Mouse (Mus musculus): ENCODE data around the gene Etfdh. TPM values are rescaled to one million over a fixed set of nuclear protein-coding genes. Genes with fewer than 3 reads are reported as not detected.
A peak's percentile ranks its signal among the peaks of the same experiment; 100 is the strongest.

The Etfdh gene
- polyA plus RNA-seq, 1 experiment from 2014 or later = 47.7 TPM

DNA sequence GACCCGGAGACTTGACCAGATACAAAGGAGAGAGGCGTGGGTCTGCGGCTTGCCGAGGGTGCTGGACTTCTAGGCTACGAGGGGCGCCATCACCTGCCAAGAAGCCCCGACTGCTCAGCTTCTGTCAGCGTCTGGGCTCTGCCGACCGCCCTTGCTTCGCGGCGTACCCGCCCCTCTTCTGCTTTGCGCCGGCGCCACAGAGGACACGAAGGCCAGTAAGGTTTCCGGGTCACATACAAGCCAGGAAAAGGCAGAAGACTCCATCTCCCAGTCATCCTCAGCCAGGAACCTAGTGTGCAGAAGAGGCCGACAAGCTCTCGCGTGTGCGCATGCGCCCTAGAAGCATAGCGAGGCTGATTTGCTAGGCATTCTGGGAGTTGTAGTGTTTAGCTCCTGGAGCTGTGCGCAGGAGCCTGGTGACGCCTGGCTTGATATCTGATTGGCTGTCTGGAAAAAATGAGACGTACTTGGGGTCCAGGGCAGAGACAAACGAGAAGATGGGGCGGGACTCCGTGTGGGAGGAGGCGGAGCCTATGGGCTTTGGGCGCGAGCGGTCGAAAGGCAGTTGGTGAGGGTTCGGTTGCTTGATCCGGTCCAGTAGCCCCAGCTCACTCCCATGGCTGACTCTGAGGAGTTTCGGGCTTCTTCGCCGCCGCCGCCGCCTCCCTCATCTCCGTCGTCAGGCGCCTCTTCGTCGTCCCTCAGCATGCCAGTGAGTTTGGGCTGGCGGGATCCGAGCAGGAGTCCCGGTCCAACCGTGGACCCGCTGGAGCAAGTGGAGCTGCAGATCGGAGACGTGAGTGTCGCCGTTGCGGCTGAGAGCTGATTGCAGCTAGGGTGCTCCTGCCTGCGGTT, 512 bp downstream of the Etfdh start, which contains the start of gene 4930579G24Rik:
4930579G24Rik (plus strand) TSS at position 519 of the 855 bp plus-strand sequence.
- DNase-seq (ENCODE audit: low spot score) (peak; percentile 100), ATAC-seq (peak; percentile 99)
- H3K4me1 ChIP-seq (ENCODE audit: control insufficient read depth, insufficient read depth, low read length) = peaks cover 3% of the 10 kb centered on the region
- peak within 1 kb of the TSS; percentile 83 for H3K9ac ChIP-seq (ENCODE audit: low read length)
- no peaks in the 10 kb centered on the region for H3K27me3 ChIP-seq (replicated peaks; ENCODE audit: control insufficient read depth, insufficient read depth, low read length)
- peak within 1 kb of the TSS; percentile 82 for H3K27ac ChIP-seq (ENCODE audit: low read depth, low read length)
- peaks cover 19% of the 10 kb centered on the region for H3K36me3 ChIP-seq (ENCODE audit: control insufficient read depth, insufficient read depth, low read length)
- WGBS = 0% methylated on average over 60 of the region's 60 CpGs
- peak within 1 kb of the TSS; percentile 83 for H3K4me2 ChIP-seq (ENCODE audit: low read length)
- peaks cover 5% of the 10 kb centered on the region; the same call in 1 of the 2 replicates for H3K9me3 ChIP-seq (replicated peaks; ENCODE audit: control insufficient read depth, low read length)
- H3K4me3 ChIP-seq (ENCODE audit: low read depth, low read length) = peak within 1 kb of the TSS; percentile 71

DNA sequence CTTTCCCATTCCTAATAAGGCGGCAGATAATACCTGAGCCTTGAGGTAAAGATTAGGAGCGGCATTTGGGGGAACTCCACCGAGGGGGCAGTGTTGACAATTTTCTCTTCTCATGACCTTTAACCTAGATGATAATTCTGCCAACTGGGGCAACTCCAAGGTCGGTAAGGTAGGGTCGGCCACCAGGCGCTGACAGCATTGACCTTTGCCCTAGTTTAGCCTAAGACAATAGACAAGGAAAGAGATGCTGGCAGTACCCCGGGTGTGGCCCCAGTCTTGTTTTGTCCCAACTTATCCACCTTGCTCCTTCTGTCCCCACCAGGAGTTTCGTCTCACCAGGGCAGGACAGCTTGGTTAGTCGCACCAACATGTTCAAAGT, 1.1 kb downstream of the Etfdh start:
- no peak for DNase-seq (ENCODE audit: low spot score)
- H3K4me3 ChIP-seq (ENCODE audit: low read depth, low read length) = peak overlapping the region; percentile 71
- peak overlapping the region; percentile 48; the same call in 1 of the 2 replicates for H3K27ac ChIP-seq (ENCODE audit: low read depth, low read length)
- no peaks in the 10 kb centered on the region for H3K27me3 ChIP-seq (replicated peaks; ENCODE audit: control insufficient read depth, insufficient read depth, low read length)
- ATAC-seq = no peak
- peak overlapping the region; percentile 68 for H3K9ac ChIP-seq (ENCODE audit: low read length)
- peaks cover 3% of the 10 kb centered on the region for H3K4me1 ChIP-seq (ENCODE audit: control insufficient read depth, insufficient read depth, low read length)
- H3K9me3 ChIP-seq (replicated peaks; ENCODE audit: control insufficient read depth, low read length) = peaks cover 5% of the 10 kb centered on the region; the same call in 1 of the 2 replicates
- H3K36me3 ChIP-seq (ENCODE audit: control insufficient read depth, insufficient read depth, low read length) = peaks cover 15% of the 10 kb centered on the region
- 0% methylated on average over 9 of the region's 9 CpGs for WGBS
- peak overlapping the region; percentile 83 for H3K4me2 ChIP-seq (ENCODE audit: low read length)

DNA sequence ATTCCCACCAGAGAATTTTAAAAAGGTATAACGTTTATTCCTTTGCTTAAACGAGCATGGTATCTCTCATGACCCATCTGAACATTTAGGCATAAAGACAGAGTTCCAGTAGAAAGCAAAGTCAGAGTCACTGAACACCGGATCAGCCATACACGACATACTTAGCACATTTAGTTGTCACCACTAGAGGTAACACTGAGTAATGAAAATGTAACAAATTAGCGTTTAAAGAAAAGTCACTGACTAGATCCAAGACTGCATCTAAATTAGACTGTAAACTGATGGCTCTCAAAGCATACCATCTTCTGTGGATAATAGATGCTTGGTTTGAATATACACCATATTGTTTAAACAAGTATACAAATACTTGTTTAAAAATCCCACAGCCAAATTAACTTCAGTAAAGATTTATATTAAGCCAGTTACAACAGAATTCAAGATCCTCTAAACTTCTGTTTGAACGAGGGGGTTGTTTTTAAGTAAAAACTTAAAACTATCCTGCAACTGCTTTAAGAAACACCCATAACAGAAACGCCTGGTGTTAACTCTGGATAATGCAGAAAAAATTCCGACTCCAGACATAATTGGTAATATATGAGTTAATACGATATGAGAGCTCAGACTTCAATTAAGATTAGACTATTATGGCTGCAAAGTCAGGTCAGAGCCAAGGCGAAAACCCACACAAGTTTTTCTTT, 1.7 kb downstream of the Etfdh start:
- peak; percentile 38 for DNase-seq (ENCODE audit: low spot score)
- peaks cover 3% of the 10 kb centered on the region for H3K4me1 ChIP-seq (ENCODE audit: control insufficient read depth, insufficient read depth, low read length)
- H3K4me3 ChIP-seq (ENCODE audit: low read depth, low read length) = peak overlapping the region; percentile 71
- peak overlapping the region; percentile 83 for H3K4me2 ChIP-seq (ENCODE audit: low read length)
- 31% methylated on average over 10 of the region's 10 CpGs for WGBS
- H3K27me3 ChIP-seq (replicated peaks; ENCODE audit: control insufficient read depth, insufficient read depth, low read length) = no peaks in the 10 kb centered on the region
- peak overlapping the region; percentile 68 for H3K9ac ChIP-seq (ENCODE audit: low read length)
- H3K36me3 ChIP-seq (ENCODE audit: control insufficient read depth, insufficient read depth, low read length) = peaks cover 14% of the 10 kb centered on the region
- H3K9me3 ChIP-seq (replicated peaks; ENCODE audit: control insufficient read depth, low read length) = 0 out of 2 replicates have a peak, but pooled peaks cover 5% of the 10 kb centered on the region
- no peak overlapping the region for H3K27ac ChIP-seq (ENCODE audit: low read depth, low read length)
- no peak for ATAC-seq

DNA sequence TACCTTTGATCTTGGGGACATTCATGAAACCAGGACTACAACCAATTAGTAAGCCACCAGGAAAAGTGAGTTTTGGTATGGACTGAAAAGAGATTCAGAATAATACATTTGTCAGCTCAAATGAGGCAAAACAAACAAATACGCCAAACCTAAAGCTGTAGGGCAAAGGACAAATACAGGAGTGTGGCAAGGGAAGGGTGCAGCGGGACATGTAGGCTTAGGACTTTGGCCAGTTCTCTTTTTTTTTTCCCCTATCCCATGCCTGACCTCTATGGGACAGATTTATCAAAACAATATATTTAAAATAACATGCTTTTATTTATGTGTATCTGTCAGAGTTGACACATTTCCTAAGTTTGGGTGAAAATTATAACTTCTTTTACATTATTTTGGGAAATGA, 19.4 kb downstream of the Etfdh start:
- H3K4me2 ChIP-seq (ENCODE audit: low read length) = no peak overlapping the region
- ATAC-seq (no peak), DNase-seq (ENCODE audit: low spot score) (no peak)
- H3K27ac ChIP-seq (ENCODE audit: low read depth, low read length) = no peak overlapping the region
- peaks cover 57% of the 10 kb centered on the region for H3K36me3 ChIP-seq (ENCODE audit: control insufficient read depth, insufficient read depth, low read length)
- H3K4me1 ChIP-seq (ENCODE audit: control insufficient read depth, insufficient read depth, low read length) = no peaks in the 10 kb centered on the region
- WGBS = 89% methylated on average over 2 of the region's 2 CpGs
- H3K9me3 ChIP-seq (replicated peaks; ENCODE audit: control insufficient read depth, low read length) = no peaks in the 10 kb centered on the region
- no peak overlapping the region for H3K4me3 ChIP-seq (ENCODE audit: low read depth, low read length)
- no peaks in the 10 kb centered on the region for H3K27me3 ChIP-seq (replicated peaks; ENCODE audit: control insufficient read depth, insufficient read depth, low read length)
- H3K9ac ChIP-seq (ENCODE audit: low read length) = no peak overlapping the region

DNA sequence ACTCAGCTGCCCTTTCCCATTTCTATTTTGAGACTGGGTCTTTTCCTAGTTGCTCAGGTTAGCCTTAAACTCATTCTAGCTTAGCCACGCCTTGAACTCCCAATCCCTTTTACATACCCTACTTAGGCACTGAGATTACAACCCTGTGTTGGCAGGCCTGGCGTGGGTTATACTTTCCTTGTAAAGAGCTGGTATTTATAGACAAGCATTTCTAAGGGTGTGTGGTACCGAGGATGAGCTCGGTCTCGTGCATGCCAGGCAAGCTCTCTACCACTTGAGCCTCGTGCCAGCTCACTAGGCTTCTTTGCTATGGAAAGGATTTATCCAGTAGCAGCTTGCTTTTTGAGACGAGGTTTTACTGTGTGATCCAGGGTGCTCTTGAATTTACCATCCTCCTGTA, 33.8 kb downstream of the Etfdh start:
- H3K27ac ChIP-seq (ENCODE audit: low read depth, low read length) = no peak overlapping the region
- H3K4me2 ChIP-seq (ENCODE audit: low read length) = no peak overlapping the region
- DNase-seq (ENCODE audit: low spot score) (no peak), ATAC-seq (no peak)
- 90% methylated on average over 7 of the region's 7 CpGs for WGBS
- no peaks in the 10 kb centered on the region for H3K9me3 ChIP-seq (replicated peaks; ENCODE audit: control insufficient read depth, low read length)
- H3K4me1 ChIP-seq (ENCODE audit: control insufficient read depth, insufficient read depth, low read length) = peaks cover 10% of the 10 kb centered on the region
- H3K4me3 ChIP-seq (ENCODE audit: low read depth, low read length) = no peak overlapping the region
- peaks cover 62% of the 10 kb centered on the region for H3K36me3 ChIP-seq (ENCODE audit: control insufficient read depth, insufficient read depth, low read length)
- no peaks in the 10 kb centered on the region for H3K27me3 ChIP-seq (replicated peaks; ENCODE audit: control insufficient read depth, insufficient read depth, low read length)
- no peak overlapping the region for H3K9ac ChIP-seq (ENCODE audit: low read length)

DNA sequence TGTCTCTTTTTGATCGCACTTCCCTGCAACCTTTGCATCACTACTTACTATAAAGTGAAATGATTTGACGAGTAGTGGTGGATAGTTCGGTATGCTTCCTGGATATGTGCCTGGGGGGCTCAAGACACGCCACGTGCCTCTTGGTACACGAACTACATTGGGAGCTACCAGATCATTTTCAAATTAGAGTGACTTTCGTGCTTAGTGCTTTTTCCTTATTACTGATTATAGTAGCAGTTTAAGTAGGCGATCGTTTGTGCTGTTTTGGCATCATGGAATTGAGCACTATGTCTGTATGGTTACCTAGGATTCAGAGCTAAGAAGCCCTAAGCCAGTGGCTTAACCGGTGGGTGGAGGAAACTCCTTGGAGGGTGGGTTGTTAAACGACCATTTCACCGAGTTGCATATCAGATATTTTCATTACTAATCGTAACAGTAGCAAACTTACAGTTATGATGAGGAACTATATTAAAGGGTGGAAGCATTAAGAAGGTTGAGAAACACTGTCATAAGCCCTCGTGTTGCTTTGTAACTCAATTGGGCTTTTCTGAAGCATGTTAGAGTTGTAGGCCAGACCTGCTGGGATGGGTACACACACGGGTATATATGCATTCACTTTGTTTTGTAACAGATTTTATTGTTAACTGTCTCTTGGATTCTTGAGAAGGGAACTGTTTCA, 37.4 kb downstream of the Etfdh start:
- H3K9ac ChIP-seq (ENCODE audit: low read length) = peak overlapping the region; percentile 84
- peak overlapping the region; percentile 84 for H3K4me3 ChIP-seq (ENCODE audit: low read depth, low read length)
- 4% methylated on average over 15 of the region's 15 CpGs for WGBS
- H3K36me3 ChIP-seq (ENCODE audit: control insufficient read depth, insufficient read depth, low read length) = peaks cover 34% of the 10 kb centered on the region
- peak overlapping the region; percentile 90 for H3K4me2 ChIP-seq (ENCODE audit: low read length)
- H3K27me3 ChIP-seq (replicated peaks; ENCODE audit: control insufficient read depth, insufficient read depth, low read length) = 0 out of 2 replicates have a peak, but pooled peaks cover 3% of the 10 kb centered on the region
- DNase-seq (ENCODE audit: low spot score) = no peak
- H3K4me1 ChIP-seq (ENCODE audit: control insufficient read depth, insufficient read depth, low read length) = peaks cover 10% of the 10 kb centered on the region
- peak overlapping the region; percentile 52; the same call in 1 of the 2 replicates for H3K27ac ChIP-seq (ENCODE audit: low read depth, low read length)
- peak; percentile 10 for ATAC-seq
- H3K9me3 ChIP-seq (replicated peaks; ENCODE audit: control insufficient read depth, low read length) = no peaks in the 10 kb centered on the region

DNA sequence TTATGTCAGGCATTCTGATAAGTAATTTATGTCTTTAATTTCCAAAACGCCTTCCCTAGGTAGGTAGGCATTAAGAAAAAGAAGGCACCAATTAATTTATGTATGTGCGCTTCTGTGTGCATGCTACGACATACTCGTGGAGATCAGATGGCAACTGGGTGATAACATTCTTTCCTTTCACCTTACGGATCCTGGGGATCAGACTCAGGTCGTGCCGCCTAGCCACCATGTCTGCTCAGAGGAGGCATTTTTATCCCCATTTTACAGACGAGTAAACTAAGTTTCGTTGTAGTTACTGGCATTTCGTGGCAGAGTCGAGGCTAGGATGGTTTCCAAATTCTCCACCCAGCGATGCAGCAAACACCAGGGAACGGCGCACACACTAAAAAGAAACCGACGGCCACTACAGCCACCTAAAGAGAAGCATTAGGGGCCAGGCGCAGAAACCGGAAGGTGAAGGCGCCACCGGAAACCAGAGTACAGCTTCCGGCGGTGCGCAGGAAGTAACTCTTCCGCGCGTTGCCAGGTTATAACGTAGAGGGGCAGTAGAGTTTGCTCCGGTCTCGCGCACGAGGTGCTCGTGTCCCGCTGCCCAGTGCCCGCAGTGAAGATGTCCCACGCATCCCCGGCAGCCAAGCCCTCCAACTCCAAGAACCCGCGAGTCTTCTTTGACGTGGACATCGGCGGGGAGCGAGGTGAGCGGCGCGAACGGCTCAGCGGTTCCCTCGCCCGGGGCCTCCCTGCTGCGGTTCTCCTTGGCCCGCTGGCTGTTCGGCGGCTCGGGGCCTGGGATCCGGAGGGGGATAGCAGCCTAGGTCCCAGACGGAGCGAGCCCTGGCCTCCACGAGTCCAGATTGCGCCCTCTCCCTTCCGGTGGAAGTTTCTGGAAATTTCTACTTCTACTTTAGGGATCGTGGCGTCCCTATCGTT, 38.2 kb downstream of the Etfdh start, which contains the start of gene Ppid:
Ppid (plus strand) TSS at position 480 of the 930 bp plus-strand sequence.
- peaks cover 26% of the 10 kb centered on the region for H3K36me3 ChIP-seq (ENCODE audit: control insufficient read depth, insufficient read depth, low read length)
- peak; percentile 91 for ATAC-seq
- WGBS = 3% methylated on average over 63 of the region's 63 CpGs

DNA sequence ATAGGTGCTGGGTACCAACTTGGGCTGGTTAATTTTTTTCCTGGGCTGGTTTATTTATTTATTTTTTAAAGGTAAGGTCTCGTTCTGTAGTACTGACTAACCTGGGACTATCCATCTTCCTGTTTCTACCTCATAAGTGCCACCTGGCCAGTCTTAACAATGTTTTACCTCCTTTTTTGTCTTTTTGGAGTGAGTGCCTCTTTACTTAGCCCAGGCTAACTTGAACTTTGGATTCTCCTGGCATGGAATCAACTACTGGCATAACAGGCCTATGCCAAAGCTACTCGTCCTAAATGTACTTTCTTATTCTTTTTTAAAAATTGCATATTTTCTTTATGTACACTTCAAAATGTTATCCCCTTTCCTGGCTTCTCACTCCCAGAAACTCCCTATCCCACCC, 39.6 kb downstream of the Etfdh start:
- no peak for ATAC-seq
- no peak overlapping the region for H3K4me3 ChIP-seq (ENCODE audit: low read depth, low read length)
- H3K9ac ChIP-seq (ENCODE audit: low read length) = no peak overlapping the region
- no peak for DNase-seq (ENCODE audit: low spot score)
- no peak overlapping the region for H3K4me2 ChIP-seq (ENCODE audit: low read length)
- 86% methylated on average over 2 of the region's 2 CpGs for WGBS
- H3K4me1 ChIP-seq (ENCODE audit: control insufficient read depth, insufficient read depth, low read length) = peaks cover 10% of the 10 kb centered on the region
- H3K9me3 ChIP-seq (replicated peaks; ENCODE audit: control insufficient read depth, low read length) = no peaks in the 10 kb centered on the region
- no peak overlapping the region for H3K27ac ChIP-seq (ENCODE audit: low read depth, low read length)
- peaks cover 12% of the 10 kb centered on the region for H3K36me3 ChIP-seq (ENCODE audit: control insufficient read depth, insufficient read depth, low read length)
- 0 out of 2 replicates have a peak, but pooled peaks cover 3% of the 10 kb centered on the region for H3K27me3 ChIP-seq (replicated peaks; ENCODE audit: control insufficient read depth, insufficient read depth, low read length)

More for the DNA sequence above, 38.2 kb downstream of the Etfdh start, which contains the start of gene Ppid:
- peak; percentile 91 for DNase-seq (ENCODE audit: low spot score)
- H3K9ac ChIP-seq (ENCODE audit: low read length) = peak within 1 kb of the TSS; percentile 84
- H3K4me1 ChIP-seq (ENCODE audit: control insufficient read depth, insufficient read depth, low read length) = peaks cover 10% of the 10 kb centered on the region
- H3K4me2 ChIP-seq (ENCODE audit: low read length) = peak within 1 kb of the TSS; percentile 90
- peak within 1 kb of the TSS; percentile 52 for H3K27ac ChIP-seq (ENCODE audit: low read depth, low read length)
- 0 out of 2 replicates have a peak, but pooled peaks cover 3% of the 10 kb centered on the region for H3K27me3 ChIP-seq (replicated peaks; ENCODE audit: control insufficient read depth, insufficient read depth, low read length)
- peak within 1 kb of the TSS; percentile 84 for H3K4me3 ChIP-seq (ENCODE audit: low read depth, low read length)
- no peaks in the 10 kb centered on the region for H3K9me3 ChIP-seq (replicated peaks; ENCODE audit: control insufficient read depth, low read length)
